Mouse (Mus musculus): Measurements from ENCODE around the gene Eif4e2.

The Eif4e2 gene

GRCm38 (mm10) chr1:87201848-87202247 lies 11.9 kb upstream of the Eif4e2 start:
- no peak for DNase-seq (ENCODE audit: low spot score)

GRCm38 (mm10) chr1:87203779-87204178 lies 9.9 kb upstream of the Eif4e2 start:
- no peak for DNase-seq (ENCODE audit: low spot score)

GRCm38 (mm10) chr1:87204465-87204864 lies 9.2 kb upstream of the Eif4e2 start, which contains the start of gene Chrng:
Gene Chrng (plus strand): TSS chr1:87204657.
- DNase-seq (ENCODE audit: low spot score) = no peak

GRCm38 (mm10) chr1:87205038-87205437 lies 8.7 kb upstream of the Eif4e2 start:
- no peak for DNase-seq (ENCODE audit: low spot score)

- DNase-seq (ENCODE audit: low spot score) = no peak
Measured at GRCm38 (mm10) chr1:87205502-87205901, 8.2 kb upstream of the Eif4e2 start.

DNA sequence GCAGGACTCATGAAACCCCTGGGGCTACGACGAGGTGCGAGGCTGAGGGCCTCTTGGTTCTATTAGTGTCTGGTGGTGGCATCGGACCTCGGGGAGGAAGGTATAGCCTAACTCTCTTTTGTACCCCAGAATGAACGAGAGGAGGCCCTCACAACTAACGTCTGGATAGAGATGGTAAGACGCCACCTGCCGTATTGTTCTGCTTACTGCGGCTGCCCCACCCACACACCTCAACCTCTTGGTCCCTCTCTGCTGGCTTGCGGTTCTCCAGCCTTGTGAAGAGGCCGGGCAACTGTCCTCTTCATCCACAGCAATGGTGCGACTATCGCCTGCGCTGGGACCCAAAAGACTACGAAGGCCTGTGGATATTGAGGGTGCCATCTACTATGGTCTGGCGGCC lies 7.4 kb upstream of the Eif4e2 start:
- DNase-seq (ENCODE audit: low spot score) = no peak

- DNase-seq (ENCODE audit: low spot score) = no peak
Measured at GRCm38 (mm10) chr1:87211431-87211830, 2.3 kb upstream of the Eif4e2 start.

GRCm38 (mm10) chr1:87214748-87215147 lies 1.0 kb downstream of the Eif4e2 start:
- DNase-seq (ENCODE audit: low spot score) = peak; percentile 40

GRCm38 (mm10) chr1:87217938-87218337 lies 4.2 kb downstream of the Eif4e2 start:
- DNase-seq (ENCODE audit: low spot score) = peak; percentile 65

GRCm38 (mm10) chr1:87225739-87226138 lies 12.0 kb downstream of the Eif4e2 start:
- no peak for DNase-seq (ENCODE audit: low spot score)

GRCm38 (mm10) chr1:87226409-87227159 lies 12.9 kb downstream of the Eif4e2 start:
- DNase-seq (ENCODE audit: low spot score) = no peak

- DNase-seq (ENCODE audit: low spot score) = no peak
Measured at GRCm38 (mm10) chr1:87227160-87227550, 13.4 kb downstream of the Eif4e2 start.

GRCm38 (mm10) chr1:87230606-87231005 lies 16.9 kb downstream of the Eif4e2 start:
- DNase-seq (ENCODE audit: low spot score) = no peak

- DNase-seq (ENCODE audit: low spot score) = no peak
Measured at GRCm38 (mm10) chr1:87232197-87232596, 18.5 kb downstream of the Eif4e2 start.

GRCm38 (mm10) chr1:87239056-87239455 lies 25.3 kb downstream of the Eif4e2 start:
- peak; percentile 47 for DNase-seq (ENCODE audit: low spot score)

DNA sequence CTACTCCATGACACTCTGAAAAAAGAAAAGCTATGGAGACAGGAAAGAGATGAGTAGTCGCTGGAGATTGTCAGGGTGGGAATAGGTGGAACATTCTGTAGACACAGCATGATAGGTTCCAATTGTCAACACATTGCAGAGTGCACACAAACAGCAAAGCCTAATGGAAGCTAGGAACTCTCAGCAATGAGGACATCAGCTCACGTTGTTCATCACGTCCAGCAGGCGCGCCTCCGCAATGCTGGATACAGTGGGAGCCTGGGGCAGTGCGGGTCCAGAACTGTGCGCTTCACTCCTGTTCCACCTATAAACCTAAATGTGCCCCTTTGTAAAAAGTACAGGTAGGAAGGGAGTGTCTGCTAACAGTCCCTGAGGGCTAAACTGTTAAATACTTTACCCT lies 29.3 kb downstream of the Eif4e2 start:
- DNase-seq (ENCODE audit: low spot score) = no peak

DNA sequence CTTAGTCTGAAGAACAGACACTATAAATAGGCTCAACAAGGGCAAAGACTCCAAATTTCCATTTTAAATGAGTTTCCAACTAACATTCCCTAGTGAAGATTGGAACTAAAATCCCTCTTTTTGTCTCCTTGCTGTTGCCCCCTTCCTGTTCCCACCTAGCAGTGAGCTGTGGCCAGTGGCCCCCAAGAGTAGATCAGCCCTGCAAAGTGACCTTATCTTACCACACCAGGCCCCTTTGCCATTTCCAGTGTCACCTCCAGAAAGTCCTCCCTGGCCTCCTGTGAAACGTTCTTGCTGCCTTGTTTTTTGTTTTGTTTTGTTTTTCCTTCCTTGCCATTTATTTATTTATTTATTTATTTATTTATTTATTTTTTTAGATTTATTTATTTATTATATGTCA lies 31.7 kb downstream of the Eif4e2 start:
- DNase-seq (ENCODE audit: low spot score) = no peak

- peak; percentile 77 for DNase-seq (ENCODE audit: low spot score)
Measured at GRCm38 (mm10) chr1:87245929-87246815, 32.5 kb downstream of the Eif4e2 start.

DNA sequence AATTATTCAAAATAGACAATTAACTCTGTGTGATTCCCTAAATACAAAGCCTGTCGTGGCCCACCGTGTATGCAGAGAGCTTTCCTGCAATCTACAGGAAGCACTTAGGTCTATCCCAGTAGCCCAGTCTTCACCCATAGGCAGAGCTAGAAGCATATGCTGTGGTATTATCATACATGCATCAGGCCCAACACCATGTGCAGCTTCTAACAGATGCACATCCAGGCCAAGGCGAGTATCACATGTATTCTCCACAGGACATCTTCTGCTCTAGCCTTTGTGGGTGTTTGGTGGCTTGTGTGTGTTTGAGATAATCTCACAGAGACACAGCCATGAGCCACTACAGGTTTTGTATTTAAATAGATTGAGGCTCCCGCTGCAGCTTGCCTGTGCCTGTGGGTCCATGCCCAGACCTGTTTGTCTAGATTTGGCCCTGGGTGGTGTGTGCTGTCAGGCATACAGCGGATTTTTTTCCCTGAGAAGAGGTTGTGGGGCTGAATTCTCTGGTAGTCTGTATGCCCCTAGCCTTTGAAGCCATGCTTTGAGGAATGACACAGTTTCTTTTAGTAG lies 38.4 kb downstream of the Eif4e2 start:
- DNase-seq (ENCODE audit: low spot score) = no peak

DNA sequence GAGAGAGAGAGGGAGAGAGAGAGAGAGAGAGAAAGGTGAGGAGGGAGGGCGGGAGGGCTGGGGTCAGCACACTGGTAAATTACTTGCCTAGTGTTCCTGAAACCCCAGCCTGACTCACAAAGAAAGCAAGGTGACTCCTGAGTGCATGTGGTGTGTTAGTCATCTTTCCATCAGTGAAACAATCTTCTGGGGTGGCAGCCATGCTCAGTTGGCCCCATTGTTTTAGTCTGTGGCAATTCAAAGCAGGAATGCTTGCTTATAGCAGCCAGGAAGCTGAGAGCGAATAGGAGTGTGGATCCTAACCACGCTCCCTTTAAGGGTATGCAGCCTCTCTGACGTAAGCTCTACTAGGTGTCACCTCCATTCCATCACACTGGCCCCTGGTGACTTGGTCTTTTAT lies 41.5 kb downstream of the Eif4e2 start:
- DNase-seq (ENCODE audit: low spot score) = no peak

DNA sequence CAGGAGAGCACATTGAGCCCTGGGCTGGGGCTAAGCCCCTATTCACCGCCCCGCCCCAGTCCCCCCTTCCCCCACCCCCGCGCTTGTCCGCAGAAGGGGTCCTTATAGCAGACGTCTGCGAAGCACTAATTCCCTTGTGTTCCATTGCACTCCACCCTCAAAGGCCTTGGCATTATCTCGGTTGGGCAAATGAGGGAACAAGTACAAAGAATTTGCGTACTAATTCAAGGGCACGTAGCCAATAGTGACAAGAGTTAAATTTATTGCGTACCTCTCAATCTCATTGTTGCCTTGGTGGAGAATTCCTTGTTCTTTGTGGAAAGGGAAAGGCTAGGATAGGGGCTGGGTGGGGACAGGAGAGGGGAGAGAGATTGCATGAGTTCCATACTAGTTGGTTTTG lies 44.0 kb downstream of the Eif4e2 start:
- no peak for DNase-seq (ENCODE audit: low spot score)

GRCm38 (mm10) chr1:87258484-87258883 lies 44.8 kb downstream of the Eif4e2 start:
- DNase-seq (ENCODE audit: low spot score) = no peak

GRCm38 (mm10) chr1:87259316-87259715 lies 45.6 kb downstream of the Eif4e2 start:
- no peak for DNase-seq (ENCODE audit: low spot score)

Measured in yolk sac, embryonic 10.5 days (tissue).